In genomic region chr13:110897621-110898020, GRCm38 (mm10) we compare ENCODE assay signal across 13 mouse cellular contexts.
A peak's percentile ranks its signal among the peaks of the same experiment; 100 is the strongest.
DNase-seq lines count a peak whose midpoint lies in the region; ATAC-seq and TF ChIP-seq lines count a peak whose summit lies in the region.
"Had no signal": no experiment of that assay in that cellular context is flagged by ENCODE, and none has a peak within 500 bp of the region (broad histone marks: within the 10 kb centered on the region; RNA-seq: fewer than 3 reads in every experiment).

No protein-coding gene starts in this region.

- ATAC-seq in kidney, embryonic 15.5 days (replicated peaks; ENCODE audit: low FRiP score) = no peak
- ATAC-seq: Patski had no signal

- H3K36me3 ChIP-seq in kidney, adult 2 months (ENCODE audit: control insufficient read depth, insufficient read depth, low read length) = no peaks in the 10 kb centered on the region
- H3K36me3 ChIP-seq in kidney, embryonic 15.5 days = no peaks in the 10 kb centered on the region
- H3K36me3 ChIP-seq: forebrain, embryonic 10.5 days; neural tube, embryonic 12.5 days had no signal

- H3K4me3 ChIP-seq in kidney, adult 2 months (ENCODE audit: insufficient read depth, low read depth, low read length) = no peak overlapping the region
- no peak overlapping the region for H3K4me3 ChIP-seq in kidney, embryonic 15.5 days (replicated peaks)
- H3K4me3 ChIP-seq in embryonic fibroblast, embryonic 13.5 days (ENCODE audit: insufficient read depth, low read length) = no peak overlapping the region
- H3K4me3 ChIP-seq: forebrain, embryonic 10.5 days; neural tube, embryonic 12.5 days had no signal

- 47% methylated on average over 4 of the region's 4 CpGs for WGBS in kidney, adult 2 months
- WGBS in kidney, embryonic 15.5 days = 55% methylated on average over 4 of the region's 4 CpGs

- H3K4me1 ChIP-seq in kidney, adult 2 months (ENCODE audit: control insufficient read depth, insufficient read depth, low read length) = no peaks in the 10 kb centered on the region; the same call in 1 of the 2 replicates
- H3K4me1 ChIP-seq in kidney, embryonic 15.5 days = peaks cover 3% of the 10 kb centered on the region
- peaks cover 15% of the 10 kb centered on the region for H3K4me1 ChIP-seq in embryonic fibroblast, embryonic 13.5 days (ENCODE audit: control insufficient read depth, insufficient read depth, low read length)
- H3K4me1 ChIP-seq: neural tube, embryonic 12.5 days had no signal

- H3K4me2 ChIP-seq in kidney, embryonic 15.5 days = no peak overlapping the region
- H3K4me2 ChIP-seq: neural tube, embryonic 12.5 days had no signal

- no peak overlapping the region for H3K27ac ChIP-seq in kidney, adult 2 months (ENCODE audit: insufficient read depth, low read depth, low read length)
- H3K27ac ChIP-seq in kidney, embryonic 15.5 days = no peak overlapping the region
- H3K27ac ChIP-seq in embryonic fibroblast, embryonic 13.5 days (ENCODE audit: insufficient read depth, low read length) = peak overlapping the region; percentile 74
- H3K27ac ChIP-seq: forebrain, embryonic 10.5 days; neural tube, embryonic 12.5 days had no signal

- no peak overlapping the region for H3K9ac ChIP-seq in kidney, embryonic 15.5 days
- H3K9ac ChIP-seq: neural tube, embryonic 12.5 days had no signal

- no peaks in the 10 kb centered on the region for H3K9me3 ChIP-seq in kidney, embryonic 15.5 days (replicated peaks)
- H3K9me3 ChIP-seq: forebrain, embryonic 10.5 days; neural tube, embryonic 12.5 days had no signal

- no peak for TF ChIP-seq POLR2A in kidney, adult 2 months (IDR thresholded peaks at IDR 0.05; ENCODE audit: low read depth, low read length)
- TF ChIP-seq POLR2A in embryonic fibroblast, embryonic 13.5 days (IDR thresholded peaks at IDR 0.05; ENCODE audit: low read depth, low read length) = no peak

- no peaks in the 10 kb centered on the region for H3K27me3 ChIP-seq in kidney, adult 2 months (replicated peaks; ENCODE audit: control insufficient read depth, insufficient read depth, low read length)
- H3K27me3 ChIP-seq in kidney, embryonic 15.5 days = no peaks in the 10 kb centered on the region
- H3K27me3 ChIP-seq: neural tube, embryonic 12.5 days; Patski had no signal

- TF ChIP-seq CTCF in kidney, adult 2 months (conservative IDR thresholded peaks at IDR 0.05; ENCODE audit: insufficient read depth, insufficient read length, low read depth, low read length) = no peak
- TF ChIP-seq CTCF in embryonic fibroblast, embryonic 13.5 days (IDR thresholded peaks at IDR 0.05; ENCODE audit: borderline replicate concordance, insufficient read depth, low read length) = no peak

- DNase-seq in kidney, adult 2 months = peak; percentile 64
- DNase-seq in right cerebral cortex, adult 18-20 months = peak; percentile 15
- no peak for DNase-seq in right cerebral cortex, postnatal 14 days
- no peak for DNase-seq in thymus, postnatal 0 days (ENCODE audit: low spot score)
- DNase-seq in adrenal gland, postnatal 14 days = no peak
- DNase-seq: cerebellum, adult 8-10 months; liver; midbrain, embryonic 14.5 days had no signal

Comparison
In these comparisons a context has a peak if more than half of its experiments do, and no peak if none do; other contexts are left out.
1. DNase-seq: peak in kidney, adult 2 months (single experiment) and right cerebral cortex, adult 18-20 months (single experiment); none in right cerebral cortex, postnatal 14 days (single experiment), thymus, postnatal 0 days (single experiment) and adrenal gland, postnatal 14 days (single experiment).